Comparison of ENCODE assay signal across 13 mouse cellular contexts in the genomic region with DNA sequence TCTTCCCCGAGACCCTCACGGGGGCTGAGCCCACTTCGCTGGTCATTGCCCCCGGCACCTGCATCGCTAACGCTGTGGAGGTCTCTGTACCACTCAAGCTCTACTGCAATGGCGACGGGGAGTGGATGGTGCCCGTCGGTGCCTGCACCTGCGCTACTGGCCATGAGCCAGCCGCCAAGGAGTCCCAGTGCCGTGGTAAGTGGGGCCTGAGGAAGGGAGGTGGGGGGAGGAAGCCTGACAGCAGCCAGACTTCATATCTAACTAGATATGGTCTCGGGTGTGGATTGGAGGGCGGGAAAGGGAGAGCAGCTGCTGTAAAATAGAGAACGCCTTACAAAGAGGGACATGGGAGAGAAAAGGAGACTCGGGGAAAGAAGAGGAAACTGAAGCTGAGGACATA. TPM values are rescaled to one million over a fixed set of nuclear protein-coding genes. Genes with fewer than 3 reads are reported as not detected.
DNase-seq lines count a peak whose midpoint lies in the region; ATAC-seq lines count a peak whose summit lies in the region.
"Had no signal": no experiment of that assay in that cellular context is flagged by ENCODE, and none has a peak within 500 bp of the region (broad histone marks: within the 10 kb centered on the region; RNA-seq: fewer than 3 reads in every experiment).

No protein-coding gene starts in this region.

- peaks cover 76% of the 10 kb centered on the region for H3K4me1 ChIP-seq in heart, embryonic 13.5 days
- peaks cover 55% of the 10 kb centered on the region for H3K4me1 ChIP-seq in neural tube, embryonic 13.5 days (replicated peaks)
- H3K4me1 ChIP-seq in neural tube, embryonic 15.5 days = peaks cover 50% of the 10 kb centered on the region
- peaks cover 46% of the 10 kb centered on the region for H3K4me1 ChIP-seq in intestine, embryonic 15.5 days (replicated peaks)

- peak overlapping the region; percentile 88 for H3K27ac ChIP-seq in heart, embryonic 13.5 days (replicated peaks)
- 0 out of 2 replicates have a peak overlapping the region, but pooled peaks have one; percentile 9 for H3K27ac ChIP-seq in neural tube, embryonic 13.5 days (replicated peaks)
- H3K27ac ChIP-seq in neural tube, embryonic 15.5 days (replicated peaks) = no peak overlapping the region
- H3K27ac ChIP-seq in intestine, embryonic 15.5 days = 0 out of 2 replicates have a peak overlapping the region, but pooled peaks have one; percentile 44

- 0 out of 2 replicates have a peak overlapping the region, but pooled peaks have one; percentile 2 for H3K4me3 ChIP-seq in heart, embryonic 13.5 days
- no peak overlapping the region for H3K4me3 ChIP-seq in neural tube, embryonic 13.5 days
- no peak overlapping the region for H3K4me3 ChIP-seq in neural tube, embryonic 15.5 days (replicated peaks)
- no peak overlapping the region for H3K4me3 ChIP-seq in intestine, embryonic 15.5 days (replicated peaks)

- no peaks in the 10 kb centered on the region for H3K9me3 ChIP-seq in heart, embryonic 13.5 days
- no peaks in the 10 kb centered on the region for H3K9me3 ChIP-seq in neural tube, embryonic 13.5 days
- H3K9me3 ChIP-seq in neural tube, embryonic 15.5 days (replicated peaks) = no peaks in the 10 kb centered on the region
- no peaks in the 10 kb centered on the region for H3K9me3 ChIP-seq in intestine, embryonic 15.5 days

- peak overlapping the region; percentile 68 for H3K9ac ChIP-seq in heart, embryonic 13.5 days
- H3K9ac ChIP-seq in neural tube, embryonic 13.5 days = 0 out of 2 replicates have a peak overlapping the region, but pooled peaks have one; percentile 5
- H3K9ac ChIP-seq in neural tube, embryonic 15.5 days (replicated peaks) = no peak overlapping the region
- no peak overlapping the region for H3K9ac ChIP-seq in intestine, embryonic 15.5 days
- H3K9ac ChIP-seq: forebrain, postnatal 0 days had no signal

- no peak for DNase-seq in heart, adult 9 months (ENCODE audit: low spot score in 2 of 2)
- no peak for DNase-seq in MN1 (ENCODE audit: low spot score)
- DNase-seq in spleen, adult 18-20 months = no peak
- DNase-seq: cerebellum, adult 8-10 months; forebrain, postnatal 0 days; kidney, adult 8-10 months; lung, adult 18-20 months; thymus, postnatal 14 days had no signal

- WGBS in heart, embryonic 13.5 days = 29% methylated on average over 17 of the region's 17 CpGs
- 78% methylated on average over 17 of the region's 17 CpGs for WGBS in neural tube, embryonic 13.5 days
- 73% methylated on average over 17 of the region's 17 CpGs for WGBS in neural tube, embryonic 15.5 days
- WGBS in intestine, embryonic 15.5 days = 54% methylated on average over 17 of the region's 17 CpGs

- peak overlapping the region; percentile 53 for H3K4me2 ChIP-seq in heart, embryonic 13.5 days
- H3K4me2 ChIP-seq in neural tube, embryonic 13.5 days = no peak overlapping the region
- H3K4me2 ChIP-seq in neural tube, embryonic 15.5 days = no peak overlapping the region
- no peak overlapping the region for H3K4me2 ChIP-seq in intestine, embryonic 15.5 days (replicated peaks)

- peaks cover 52% of the 10 kb centered on the region for H3K36me3 ChIP-seq in heart, embryonic 13.5 days
- peaks cover 54% of the 10 kb centered on the region for H3K36me3 ChIP-seq in neural tube, embryonic 13.5 days
- H3K36me3 ChIP-seq in neural tube, embryonic 15.5 days = peaks cover 35% of the 10 kb centered on the region
- peaks cover 22% of the 10 kb centered on the region for H3K36me3 ChIP-seq in intestine, embryonic 15.5 days

- H3K27me3 ChIP-seq in heart, embryonic 13.5 days (replicated peaks) = no peaks in the 10 kb centered on the region
- H3K27me3 ChIP-seq in neural tube, embryonic 13.5 days = no peaks in the 10 kb centered on the region
- H3K27me3 ChIP-seq in neural tube, embryonic 15.5 days (replicated peaks) = no peaks in the 10 kb centered on the region
- no peaks in the 10 kb centered on the region for H3K27me3 ChIP-seq in intestine, embryonic 15.5 days (replicated peaks)

- peak; percentile 31; the same call in 1 of the 2 replicates for ATAC-seq in heart, embryonic 13.5 days (ENCODE audit: extremely low read depth, insufficient number of reproducible peaks, low FRiP score, low TSS enrichment)
- ATAC-seq in neural tube, embryonic 13.5 days (ENCODE audit: low read depth) = no peak
- ATAC-seq in neural tube, embryonic 15.5 days (ENCODE audit: low FRiP score) = no peak
- 0 out of 2 replicates have a peak, but pooled peaks have one; percentile 23 for ATAC-seq in intestine, embryonic 15.5 days
- ATAC-seq: CD4-positive, CD25-positive, alpha-beta regulatory T cell, adult 4 months; forebrain, postnatal 0 days had no signal

RNA-seq across cellular contexts. Expression of a gene that starts 10.2 kb away (rescaled TPM):
- polyA plus RNA-seq in heart, embryonic 13.5 days (2015; fragmentation: Nextera tagmentation; extraction: Ambion mirVana) = 15.5 and 16.9 TPM in 2 replicates
- 13.5 and 14.5 TPM in 2 replicates for polyA plus RNA-seq in neural tube, embryonic 13.5 days (2015; fragmentation: Nextera tagmentation; extraction: Ambion mirVana)
- polyA plus RNA-seq in neural tube, embryonic 15.5 days (2015; fragmentation: Nextera tagmentation; extraction: Ambion mirVana) = 12.0 and 14.4 TPM in 2 replicates
- polyA plus RNA-seq in intestine, embryonic 15.5 days (2015; fragmentation: Nextera tagmentation; extraction: Ambion mirVana) = 11.9 and 12.3 TPM in 2 replicates
- polyA plus RNA-seq: CD4-positive, CD25-positive, alpha-beta regulatory T cell, adult 4 months had no signal

Comparison
In these comparisons a context has a peak if more than half of its experiments do, and no peak if none do; other contexts are left out.
1. H3K9ac ChIP-seq: peak in heart, embryonic 13.5 days (single experiment) and neural tube, embryonic 13.5 days (single experiment); none in neural tube, embryonic 15.5 days (single experiment) and intestine, embryonic 15.5 days (single experiment).
2. ATAC-seq: peak in heart, embryonic 13.5 days (single experiment) and intestine, embryonic 15.5 days (single experiment); none in neural tube, embryonic 13.5 days (single experiment) and neural tube, embryonic 15.5 days (single experiment).